Mouse (Mus musculus): ENCODE results near the gene Pex12. TPM values are rescaled to one million over a fixed set of nuclear protein-coding genes. Genes with fewer than 3 reads are reported as not detected.
A peak's percentile ranks its signal among the peaks of the same experiment; 100 is the strongest.
"Not testable (repeated sequence)": the region's sequence is repeated elsewhere in the genome, so short reads cannot be mapped to it uniquely, and the experiment has no call there.

The Pex12 gene
- total RNA-seq, 2 experiments from 2014 or later, result 9.4 to 13.9 TPM

DNA sequence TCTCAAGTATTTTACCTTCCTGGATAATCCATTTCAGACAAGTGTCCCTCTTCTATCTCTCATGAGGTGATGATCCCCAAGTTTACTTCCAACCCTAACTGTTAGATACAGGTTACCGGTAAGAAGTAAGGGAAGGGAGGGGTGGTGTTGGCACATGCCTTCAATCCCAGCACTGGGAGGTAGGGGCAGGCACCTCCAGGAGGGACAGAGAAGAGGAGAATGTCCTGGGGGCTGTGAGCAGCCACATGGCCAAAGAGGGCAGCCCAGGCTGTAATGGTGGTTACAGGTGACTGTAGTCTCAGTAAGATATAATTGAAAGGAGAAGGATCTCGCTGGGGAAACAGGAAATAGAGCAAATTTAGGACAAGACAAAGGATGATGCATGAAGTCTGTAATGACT, 20.3 kb downstream of the Pex12 start:
- DNase-seq (ENCODE audit: extremely low spot score in 1 of 2, low spot score in 2 of 2), result no peak
- TF ChIP-seq CTCF (IDR thresholded peaks at IDR 0.05), result no peak
- H3K4me3 ChIP-seq, result no peak overlapping the region
- H3K27ac ChIP-seq, result no peak overlapping the region
- intact Hi-C loops (cut with DNase I), result no loop called here

- no peak for TF ChIP-seq CTCF (IDR thresholded peaks at IDR 0.05)
- no peak overlapping the region for H3K27ac ChIP-seq
- H3K4me3 ChIP-seq, result no peak overlapping the region
- no peak for DNase-seq (ENCODE audit: extremely low spot score in 1 of 2, low spot score in 2 of 2)
- intact Hi-C loops (cut with DNase I), result no loop called here
Observed at GRCm38 (mm10) chr11:83279691-83280090, 22.7 kb downstream of the Pex12 start.

- DNase-seq (ENCODE audit: extremely low spot score in 1 of 2, low spot score in 2 of 2), result no peak
- Histone ChIP-seq H3K4me3 (no peak overlapping the region), H3K27ac (no peak overlapping the region)
- intact Hi-C loops (cut with DNase I), result no loop called here
- TF ChIP-seq CTCF (IDR thresholded peaks at IDR 0.05), result no peak
Observed at GRCm38 (mm10) chr11:83279024-83279423, 23.4 kb downstream of the Pex12 start.

- intact Hi-C loops (cut with DNase I), result no loop called here
- no peak for DNase-seq (ENCODE audit: extremely low spot score in 1 of 2, low spot score in 2 of 2)
- Histone ChIP-seq H3K27ac (no peak overlapping the region), H3K4me3 (no peak overlapping the region)
- TF ChIP-seq CTCF (IDR thresholded peaks at IDR 0.05), result no peak
Observed at GRCm38 (mm10) chr11:83276251-83276650, 26.1 kb downstream of the Pex12 start.

DNA sequence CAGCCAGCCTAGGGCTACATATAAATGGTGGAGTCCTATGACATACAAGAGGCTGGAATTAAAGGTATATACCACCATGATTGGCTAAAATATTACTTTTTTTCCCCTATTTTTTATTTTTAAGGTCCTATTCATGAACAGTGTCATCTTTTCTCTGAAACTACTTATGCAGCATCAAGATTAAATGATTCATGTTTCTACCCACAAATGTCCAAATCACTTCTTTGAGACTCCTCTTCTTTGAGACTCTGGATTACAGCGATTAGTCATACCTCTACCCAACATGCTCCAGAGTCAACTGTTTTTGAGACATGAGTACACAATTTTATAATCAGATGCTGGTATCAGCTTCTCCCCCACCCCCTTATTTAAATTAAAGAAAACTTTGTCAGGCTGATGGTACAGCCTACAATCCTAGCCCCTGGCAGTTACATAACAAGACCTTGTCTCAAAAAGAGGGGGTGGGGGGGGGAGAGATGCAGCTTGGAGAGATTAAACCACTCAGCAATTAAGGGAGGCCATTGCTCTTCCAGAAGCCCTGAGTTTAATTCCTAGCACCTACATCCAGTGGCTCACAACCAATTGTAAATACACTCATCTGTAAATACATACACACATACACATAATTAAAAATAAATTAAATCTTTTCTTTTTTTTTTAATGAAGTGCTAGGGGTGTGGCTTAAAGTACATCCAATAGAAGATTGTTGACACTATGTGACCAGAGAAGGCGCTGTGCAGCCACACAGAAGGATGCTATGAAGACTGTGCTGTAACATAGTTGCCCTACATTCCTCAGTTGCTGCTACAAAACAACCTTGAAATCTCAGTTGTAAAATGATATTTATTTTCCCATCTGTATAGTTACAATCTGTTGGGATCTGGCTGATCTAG, 30.2 kb downstream of the Pex12 start:
- no peak for DNase-seq (ENCODE audit: extremely low spot score in 1 of 2, low spot score in 2 of 2)

GRCm38 (mm10) chr11:83271151-83271950, 31.0 kb downstream of the Pex12 start:
- no peak; the same call in 1 of the 2 replicates for TF ChIP-seq CTCF (IDR thresholded peaks at IDR 0.05)
- intact Hi-C loops (cut with DNase I), result loop anchor here (1.0 to 2.0 kb wide), 2 partner anchors 19 to 31 kb away; partner anchors contain the start of gene Pex12
- H3K27ac ChIP-seq, result peak overlapping the region; percentile 99
- peak overlapping the region; percentile 55 for H3K4me3 ChIP-seq
- DNase-seq (ENCODE audit: extremely low spot score in 1 of 2, low spot score in 2 of 2), result peak; percentile 55 to 66

More for the DNA sequence above, 30.2 kb downstream of the Pex12 start:
- H3K27ac ChIP-seq, result peak overlapping the region; percentile 99; the same call in 1 of the 2 replicates
- TF ChIP-seq CTCF (IDR thresholded peaks at IDR 0.05), result peak; percentile 45
- intact Hi-C loops (cut with DNase I), result loop anchor here (1.0 to 2.0 kb wide), 2 partner anchors 19 to 30 kb away; partner anchors contain the start of gene Pex12
- H3K4me3 ChIP-seq, result no peak overlapping the region; the same call in 1 of the 2 replicates

GRCm38 (mm10) chr11:83270842-83271150, 31.6 kb downstream of the Pex12 start:
- Histone ChIP-seq H3K4me3 (peak overlapping the region; percentile 55), H3K27ac (peak overlapping the region; percentile 99)
- intact Hi-C loops (cut with DNase I), result loop anchor here (1.0 to 2.0 kb wide), 2 partner anchors 20 to 32 kb away; partner anchors contain the start of gene Pex12
- DNase-seq (ENCODE audit: extremely low spot score in 1 of 2, low spot score in 2 of 2), result no peak
- no peak for TF ChIP-seq CTCF (IDR thresholded peaks at IDR 0.05)

DNA sequence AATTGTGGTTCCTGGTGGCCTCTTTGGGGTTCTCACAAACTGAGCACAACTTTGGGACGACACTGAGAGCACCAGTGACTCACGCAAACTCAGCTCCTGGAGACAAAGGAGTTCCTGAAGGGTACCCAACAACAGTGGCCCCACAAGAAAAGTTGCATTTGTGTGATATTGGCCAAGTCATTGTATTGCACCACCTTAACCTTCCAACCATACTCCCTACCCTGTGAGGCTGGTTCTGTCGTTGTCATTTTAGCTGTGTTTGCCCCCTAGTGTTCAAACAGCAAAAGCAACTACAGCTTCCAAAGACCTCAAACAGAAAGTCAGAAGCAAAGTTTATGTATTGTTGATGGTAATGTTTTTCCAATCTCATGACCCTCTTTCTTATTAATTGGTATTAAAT, 39.2 kb downstream of the Pex12 start:
- H3K4me3 ChIP-seq, result no peak overlapping the region
- intact Hi-C loops (cut with DNase I), result loop anchor here (2.0 kb wide), 1 partner anchor 348 kb away; no protein-coding TSS in a partner anchor
- peak; percentile 60 for TF ChIP-seq CTCF (IDR thresholded peaks at IDR 0.05)

DNA sequence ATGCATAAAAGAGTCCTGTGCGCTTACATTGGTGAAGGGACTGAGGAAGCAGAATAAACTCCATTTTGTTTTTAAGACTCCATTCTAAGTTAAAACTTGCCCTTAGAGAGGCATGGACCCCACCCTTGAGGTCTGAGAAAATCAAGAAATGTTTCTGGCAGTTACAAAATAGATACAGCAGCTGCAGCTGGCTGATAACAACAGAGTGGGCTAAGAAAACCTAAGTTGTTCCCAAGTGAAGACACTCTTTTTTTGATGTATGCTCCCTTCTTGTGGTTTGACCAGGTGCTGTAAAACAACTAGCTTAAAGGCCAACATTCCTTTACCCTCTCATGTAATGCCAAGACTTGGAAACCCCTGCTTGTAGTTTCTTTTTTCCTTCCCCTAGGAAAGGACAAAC, 39.7 kb downstream of the Pex12 start:
- no peak for TF ChIP-seq CTCF (IDR thresholded peaks at IDR 0.05)
- intact Hi-C loops (cut with DNase I), result loop anchor here (2.0 kb wide), 1 partner anchor 348 kb away; no protein-coding TSS in a partner anchor
- H3K4me3 ChIP-seq, result no peak overlapping the region
- no peak overlapping the region for H3K27ac ChIP-seq
- DNase-seq (ENCODE audit: extremely low spot score in 1 of 2, low spot score in 2 of 2), result no peak

More for the DNA sequence above, 39.2 kb downstream of the Pex12 start:
- no peak overlapping the region for H3K27ac ChIP-seq
- no peak for DNase-seq (ENCODE audit: extremely low spot score in 1 of 2, low spot score in 2 of 2)

- DNase-seq (ENCODE audit: extremely low spot score in 1 of 2, low spot score in 2 of 2); intact Hi-C loops (cut with DNase I); H3K27ac ChIP-seq; H3K4me3 ChIP-seq: not testable (repeated sequence)
Observed at GRCm38 (mm10) chr11:83257211-83257610, 45.2 kb downstream of the Pex12 start.

Other genes with a start within 250 kb of the Pex12 start
- gene Slfn2, start 237.5 kb downstream of the Pex12 start, total RNA-seq (2021), result 1 to 10 TPM; 1.1 to 1.6 TPM
- not detected for gene Slfn1, start 185.7 kb downstream of the Pex12 start, total RNA-seq (2021)
- under 1 TPM in 1 of 2 experiments, not detected in 1; 0.11 TPM for gene Slfn4, start 127.4 kb downstream of the Pex12 start, total RNA-seq (2021)
- under 1 TPM; 0.18 to 0.68 TPM for gene Slfn3, start 111.3 kb downstream of the Pex12 start, total RNA-seq (2021)
- not detected for gene Slfn14, start 15.9 kb downstream of the Pex12 start, total RNA-seq (2021)
- gene Ap2b1, start 3.6 kb downstream of the Pex12 start, total RNA-seq (2021), result 100 to 1,000 TPM; 281 to 296 TPM
- 100 to 1,000 TPM; 237 to 267 TPM for gene Rasl10b, start 106.6 kb upstream of the Pex12 start, total RNA-seq (2021)
- not detected for gene Gas2l2, start 126.9 kb upstream of the Pex12 start, total RNA-seq (2021)
- gene 1700020L24Rik, start 135.1 kb upstream of the Pex12 start, total RNA-seq (2021), result not detected
- 1 to 10 TPM; 3.8 to 3.9 TPM for gene Mmp28, start 160.5 kb upstream of the Pex12 start, total RNA-seq (2021)
- gene Taf15, start 170.5 kb upstream of the Pex12 start, total RNA-seq (2021), result 10 to 100 TPM; 71.9 to 74.1 TPM
- not detected for gene Heatr9, start 219.6 kb upstream of the Pex12 start, total RNA-seq (2021)
- gene Ccl5, start 227.9 kb upstream of the Pex12 start, total RNA-seq (2021), result not detected

Measured in left cerebral cortex, adult 2 months (tissue).